Mouse (Mus musculus) gastrocnemius, postnatal 10 days (tissue): Measurements from ENCODE around the gene Erfe. TPM values are rescaled to one million over a fixed set of nuclear protein-coding genes. Genes with fewer than 3 reads are reported as not detected.

Experiments used
- DNase-seq: peaks from one replicate; pipeline ENCODE4 v3.0.0; 2021; ENCODE audit warnings: mixed read lengths
- total RNA-seq, 2 experiments: library from RNA; stranded (reverse); gene quantifications; 2 replicates each; pipeline ENCODE4 v1.2.3; 2021

Erfe gene
- total RNA-seq, 2 experiments from 2014 or later, result 1.1 to 1.3 TPM

DNA sequence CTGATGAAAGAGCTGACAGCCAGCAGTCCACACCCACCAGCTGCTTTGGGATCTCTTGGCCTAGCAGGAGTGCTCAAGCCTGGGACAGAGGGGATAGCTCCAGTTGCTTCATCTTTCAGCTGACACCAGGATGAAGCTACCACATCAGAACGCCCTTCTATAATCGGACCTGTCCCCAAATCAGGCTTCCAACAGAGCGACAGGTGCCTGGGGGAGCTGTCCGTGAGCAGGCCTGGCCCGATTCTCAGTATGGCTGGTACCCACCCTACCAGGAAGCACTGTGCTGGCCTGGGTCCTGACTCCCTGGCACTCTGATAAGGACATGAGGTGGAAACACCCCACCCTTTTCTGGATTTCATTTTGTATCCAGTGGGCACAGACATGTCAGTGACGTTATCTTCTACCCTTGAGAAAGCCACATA is 7.2 kb downstream of the Erfe start:
- no peak for DNase-seq

DNA sequence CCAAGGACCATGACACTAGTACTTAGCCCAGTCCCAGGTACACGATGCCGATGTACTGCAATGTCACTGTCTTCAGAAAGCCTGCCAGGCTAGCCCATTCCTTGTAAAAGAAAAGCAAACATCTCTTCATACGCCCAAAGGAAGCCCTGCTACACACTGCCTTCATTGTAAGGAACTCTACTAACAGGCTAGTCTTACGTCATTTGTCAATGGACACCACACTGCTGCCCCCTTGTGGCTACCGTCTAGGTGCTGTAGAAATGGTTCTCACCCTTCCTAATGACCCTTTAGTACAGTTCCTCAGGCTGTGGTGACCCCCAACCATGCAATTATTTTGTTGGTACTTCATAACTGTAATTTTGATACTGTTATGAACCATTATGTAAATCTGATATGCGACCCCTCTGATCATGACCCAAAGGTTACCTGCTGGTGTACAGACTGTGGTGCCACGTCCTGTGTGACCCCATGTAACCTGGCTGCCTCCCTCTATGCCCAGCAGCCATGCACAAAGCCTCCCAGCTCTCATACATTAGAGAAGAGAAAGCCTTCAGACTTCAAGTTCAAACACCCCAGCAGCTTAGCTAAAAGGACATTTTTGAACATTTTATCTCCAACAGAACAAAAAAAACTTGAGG is 14.3 kb downstream of the Erfe start:
- DNase-seq, result peak; percentile 87

DNA sequence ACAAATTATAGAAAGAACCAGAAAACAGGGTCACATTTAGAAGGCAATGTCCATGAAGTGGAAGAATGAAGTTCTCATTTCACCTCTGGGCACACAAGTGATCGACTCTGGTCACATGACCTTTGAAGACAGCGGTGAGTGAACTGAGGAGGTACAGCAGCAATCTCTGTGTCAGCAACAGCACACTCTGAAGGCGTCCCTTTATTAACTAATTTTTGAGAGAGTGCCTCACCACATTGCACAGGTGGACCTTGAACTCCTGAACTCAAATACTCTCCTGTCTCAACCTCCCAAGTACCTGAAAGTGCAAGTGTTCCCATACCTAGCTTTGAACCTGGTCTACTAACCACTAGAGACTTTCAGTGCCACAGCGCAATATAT is 14.9 kb downstream of the Erfe start:
- DNase-seq, result no peak

DNA sequence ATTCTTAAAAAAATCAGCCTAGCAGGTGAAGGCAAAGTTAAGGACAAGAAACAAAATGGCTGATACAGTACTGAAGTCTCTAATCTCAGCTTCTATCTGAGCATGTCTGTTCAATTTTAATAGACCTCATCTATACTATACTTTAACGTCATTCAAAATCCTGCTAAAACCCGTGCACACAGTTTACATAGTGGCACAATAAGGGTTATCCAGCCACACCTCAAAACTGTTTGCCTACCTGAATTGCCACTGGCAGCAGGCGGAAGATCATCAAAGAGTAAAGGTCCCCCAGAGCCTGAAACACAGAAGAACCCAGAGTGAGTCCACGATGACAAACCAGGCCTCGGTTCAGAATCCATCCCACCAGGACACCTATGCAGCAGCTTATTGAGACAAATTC is 24.1 kb downstream of the Erfe start:
- DNase-seq, result no peak

DNA sequence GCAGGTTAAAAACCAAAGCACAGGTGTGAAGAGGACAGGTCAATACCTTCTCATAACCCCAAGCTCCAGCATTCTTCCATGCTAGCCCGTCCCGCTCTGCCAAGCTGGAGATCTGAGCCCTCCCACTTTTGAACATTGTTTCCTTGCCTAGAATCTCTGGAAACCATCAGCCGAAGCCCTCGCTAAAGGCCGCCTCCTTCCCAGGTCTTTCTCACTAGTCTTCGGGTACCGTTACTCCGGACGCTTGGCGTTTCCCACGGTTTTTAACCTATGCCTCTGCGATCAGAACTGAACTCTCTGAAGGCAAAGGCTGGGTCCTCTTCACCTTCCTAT is 31.7 kb downstream of the Erfe start:
- no peak for DNase-seq

DNA sequence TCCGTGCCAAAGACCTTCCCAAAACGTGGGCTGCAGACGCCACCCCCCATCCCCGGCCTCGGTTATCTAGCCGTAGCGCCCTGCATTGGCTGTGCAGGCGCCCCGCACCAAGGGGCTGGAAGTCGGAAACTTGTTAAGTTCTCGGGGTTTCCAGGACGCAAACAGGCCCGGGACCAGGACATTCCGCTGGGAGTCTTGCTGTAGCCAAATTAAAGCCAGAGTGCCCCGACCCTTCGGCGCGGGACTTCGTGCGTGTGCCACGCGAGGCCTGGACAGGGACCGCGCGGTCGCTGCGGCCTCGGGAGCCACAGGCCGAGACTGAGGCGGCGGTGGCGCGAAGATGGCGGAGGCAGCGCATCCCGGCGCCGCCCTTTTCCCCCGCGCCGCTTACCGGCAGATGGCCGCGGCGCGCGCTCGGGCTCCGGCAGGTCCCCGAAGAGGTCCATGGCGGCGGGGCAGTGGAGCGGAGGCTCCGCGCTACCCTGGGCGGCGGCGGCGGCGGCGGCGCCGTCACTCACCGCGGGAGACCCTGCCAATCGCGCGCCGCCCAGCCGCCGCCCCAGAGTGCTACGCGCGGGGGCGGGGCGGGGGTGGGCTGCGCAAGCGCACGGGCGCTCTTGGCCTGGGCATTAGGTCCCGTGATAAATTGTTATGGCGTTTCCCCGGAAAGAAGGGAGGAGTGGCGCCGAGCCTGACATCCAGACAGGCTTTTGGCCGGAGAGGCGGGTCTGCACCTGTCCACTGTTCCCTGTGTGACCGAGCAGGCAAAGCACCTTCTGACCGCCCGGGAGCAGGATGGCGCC is 32.2 kb downstream of the Erfe start, which contains the start of gene Ilkap:
TSS of gene Ilkap (minus strand) at position 556 of the 803 bp plus-strand sequence.
- peak; percentile 85 for DNase-seq

DNA sequence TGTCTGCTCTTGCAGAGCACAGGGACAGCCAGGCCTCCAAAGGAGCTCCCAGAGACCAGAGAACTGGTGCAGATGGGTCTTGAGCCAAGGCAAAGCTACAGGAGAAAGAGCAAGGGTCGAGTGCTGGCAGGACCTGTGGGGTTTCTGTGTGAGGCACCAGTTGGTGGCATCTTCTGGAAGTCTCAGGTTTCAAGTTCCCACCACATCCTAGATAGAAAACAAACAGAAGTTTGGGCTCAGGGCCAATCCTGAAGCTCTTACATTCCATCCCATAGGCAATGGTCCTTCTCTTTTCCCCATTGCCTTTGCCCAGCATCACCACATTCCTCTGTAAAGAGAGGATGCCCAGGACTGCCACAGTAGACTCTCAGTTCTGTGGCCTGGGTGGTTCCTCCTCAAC is 38.7 kb downstream of the Erfe start:
- no peak for DNase-seq

DNA sequence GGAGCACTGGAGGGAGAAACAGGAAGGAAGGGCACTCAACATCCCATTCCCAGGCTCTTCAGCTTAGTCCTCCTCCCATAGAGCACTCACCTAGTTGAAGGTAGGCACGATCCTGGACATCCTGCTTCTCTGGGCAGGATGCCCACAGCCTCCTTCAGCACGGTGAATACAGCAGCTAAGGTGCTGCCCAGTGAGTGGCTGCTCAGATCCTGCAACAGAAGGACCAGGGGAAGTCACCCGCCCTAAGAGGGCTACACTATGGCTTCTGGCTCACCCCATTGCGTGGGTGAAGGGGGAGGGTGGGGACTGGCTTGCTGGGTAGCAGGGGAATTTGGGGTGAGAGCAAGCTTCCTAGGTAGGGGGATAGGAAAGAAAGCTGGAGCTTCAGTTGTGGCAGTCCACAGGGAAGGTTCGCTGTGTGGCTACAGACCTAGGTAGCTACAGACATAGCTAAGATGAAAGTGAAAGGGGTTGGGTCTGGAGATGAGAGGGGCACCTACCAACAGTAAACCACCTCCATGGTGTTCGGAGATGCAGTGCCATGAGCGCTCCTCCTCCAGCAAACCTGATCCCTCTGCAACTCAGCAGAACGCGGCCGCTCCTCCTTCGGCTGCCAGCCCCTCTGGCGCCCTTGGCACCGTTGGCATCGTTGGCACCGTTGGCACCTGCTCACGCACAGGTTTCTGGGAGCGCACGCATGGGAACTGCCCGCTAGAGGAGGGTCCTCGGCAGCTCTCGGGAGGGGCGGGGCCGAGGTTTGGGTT is 39.4 kb downstream of the Erfe start:
- peak; percentile 60 for DNase-seq

DNA sequence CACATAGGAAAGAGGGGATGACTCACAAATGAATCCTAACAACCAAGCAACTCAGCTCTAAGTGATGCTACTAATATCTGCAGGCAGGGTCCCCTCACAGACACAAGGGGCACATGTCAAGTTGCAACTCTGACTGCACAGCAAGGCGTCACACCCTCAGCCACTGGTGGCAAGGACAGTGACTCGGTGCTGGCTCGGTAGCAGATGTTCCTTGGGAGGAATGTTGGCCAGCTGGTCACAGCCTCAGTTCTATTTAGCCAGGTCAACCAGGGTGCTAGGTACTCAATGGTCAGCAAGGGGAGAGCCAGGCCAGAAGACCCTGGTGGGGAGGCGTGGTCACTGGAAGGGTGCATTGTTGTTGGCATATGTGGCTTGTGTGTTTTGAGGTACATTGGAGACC is 41.6 kb downstream of the Erfe start:
- no peak for DNase-seq

DNA sequence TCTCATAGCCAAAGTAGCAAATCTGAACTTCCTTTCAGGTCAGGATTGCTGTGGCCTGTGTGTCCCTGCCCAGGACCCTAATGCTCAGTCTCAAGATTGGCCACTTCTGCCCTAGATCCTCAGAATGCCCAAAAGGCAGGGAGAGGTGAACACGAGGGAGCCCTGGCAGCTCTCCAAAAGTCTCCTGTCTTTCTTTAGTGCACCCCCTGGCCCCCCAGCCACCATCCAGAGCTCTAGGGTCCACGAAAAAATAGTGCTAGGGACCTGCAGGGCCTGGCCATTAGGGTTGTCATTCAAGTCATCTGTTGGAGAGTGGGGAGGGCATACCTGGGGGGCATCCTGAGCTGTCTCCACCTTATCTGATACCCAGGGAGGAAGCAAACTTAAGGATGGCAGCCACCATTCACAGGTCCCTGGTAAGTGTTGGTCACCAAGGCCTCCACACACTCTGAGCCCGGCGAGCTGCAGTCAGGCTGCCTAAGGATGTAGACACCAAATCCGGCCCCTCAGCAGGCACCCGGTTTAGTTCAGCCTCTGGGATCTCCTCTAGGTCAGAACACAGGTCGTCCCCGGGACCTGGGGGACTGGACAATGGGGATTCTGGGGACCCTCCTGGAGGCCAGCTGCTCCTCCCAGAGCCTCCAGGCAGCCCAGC is 45.5 kb downstream of the Erfe start:
- DNase-seq, result no peak

DNA sequence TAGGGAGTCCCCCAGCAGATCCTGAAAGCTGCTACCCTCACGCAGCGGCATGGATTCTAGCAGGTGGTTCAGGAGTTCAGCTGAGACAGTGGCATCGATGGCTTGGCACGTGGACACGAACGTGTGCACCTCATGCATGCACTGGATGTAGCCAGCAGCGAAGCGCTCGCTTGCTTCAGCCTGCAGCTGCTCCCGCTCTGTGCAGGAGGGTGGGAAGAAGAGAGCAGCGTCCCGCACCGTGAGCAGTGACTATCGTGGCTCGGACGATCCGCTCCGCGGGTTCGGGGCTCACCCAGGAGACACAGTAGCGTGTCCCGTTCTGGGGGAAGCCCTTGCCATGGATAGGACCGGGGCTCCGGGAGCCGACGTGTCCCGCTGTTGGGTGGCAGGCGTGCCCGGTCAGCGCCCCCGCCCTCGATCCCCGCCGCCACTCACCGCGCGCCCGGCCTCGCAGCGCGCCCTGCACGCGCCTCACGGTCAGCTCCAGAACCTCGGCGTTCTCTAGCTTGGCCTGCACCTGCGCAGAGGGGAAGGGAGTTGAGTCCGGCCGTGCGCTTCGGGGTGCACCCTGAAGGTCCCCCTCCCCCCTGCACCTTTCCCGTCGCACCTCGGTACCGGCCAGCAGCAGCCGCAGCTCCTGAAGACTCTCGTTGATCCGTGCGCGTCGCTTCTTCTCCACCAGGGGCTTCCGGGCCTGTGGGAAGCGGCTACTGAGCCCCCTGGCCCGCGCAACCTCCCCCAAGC is 46.2 kb downstream of the Erfe start:
- peak; percentile 41 for DNase-seq

DNA sequence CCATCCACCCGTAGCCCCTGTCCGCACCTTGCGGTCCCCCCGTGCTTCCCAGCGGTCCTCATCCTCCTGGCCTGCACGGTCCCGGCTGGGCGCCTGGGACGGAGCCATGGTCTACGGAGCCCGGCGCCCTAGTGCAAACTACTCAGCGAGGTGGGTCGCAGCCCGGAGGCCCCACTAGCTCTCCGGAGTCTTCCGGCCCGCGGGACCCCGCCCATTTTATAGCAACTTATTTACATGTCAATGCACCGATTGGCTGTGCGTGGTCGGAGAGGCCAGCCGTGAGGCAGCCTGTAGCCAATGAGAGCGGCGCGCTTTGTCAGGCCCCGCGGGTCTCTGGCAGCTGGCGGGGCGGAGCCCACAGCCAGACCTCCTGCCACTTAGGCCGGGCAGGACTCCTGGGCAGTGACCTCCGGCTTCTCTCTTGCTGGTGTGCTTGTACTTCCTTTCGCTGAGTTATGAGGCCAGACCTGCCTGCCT is 46.8 kb downstream of the Erfe start:
- DNase-seq, result peak; percentile 89

DNA sequence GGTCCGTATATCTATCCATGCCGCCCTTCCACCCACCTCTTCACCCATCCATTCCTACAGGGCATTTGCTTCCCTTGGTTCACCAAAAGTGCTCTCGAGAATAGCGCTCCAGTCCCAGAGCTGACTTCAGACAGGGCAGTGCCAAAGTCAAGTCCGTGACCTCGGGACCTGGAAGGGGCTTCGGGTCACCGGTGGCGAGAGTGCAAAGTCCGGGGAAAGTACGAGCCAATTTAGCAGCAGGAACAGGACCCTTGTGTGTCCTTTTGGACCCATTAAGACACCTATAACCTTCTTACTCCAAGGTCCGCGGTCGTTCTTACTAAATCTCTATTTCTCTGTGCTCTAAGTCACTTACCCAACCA is 47.3 kb downstream of the Erfe start:
- DNase-seq, result no peak

DNA sequence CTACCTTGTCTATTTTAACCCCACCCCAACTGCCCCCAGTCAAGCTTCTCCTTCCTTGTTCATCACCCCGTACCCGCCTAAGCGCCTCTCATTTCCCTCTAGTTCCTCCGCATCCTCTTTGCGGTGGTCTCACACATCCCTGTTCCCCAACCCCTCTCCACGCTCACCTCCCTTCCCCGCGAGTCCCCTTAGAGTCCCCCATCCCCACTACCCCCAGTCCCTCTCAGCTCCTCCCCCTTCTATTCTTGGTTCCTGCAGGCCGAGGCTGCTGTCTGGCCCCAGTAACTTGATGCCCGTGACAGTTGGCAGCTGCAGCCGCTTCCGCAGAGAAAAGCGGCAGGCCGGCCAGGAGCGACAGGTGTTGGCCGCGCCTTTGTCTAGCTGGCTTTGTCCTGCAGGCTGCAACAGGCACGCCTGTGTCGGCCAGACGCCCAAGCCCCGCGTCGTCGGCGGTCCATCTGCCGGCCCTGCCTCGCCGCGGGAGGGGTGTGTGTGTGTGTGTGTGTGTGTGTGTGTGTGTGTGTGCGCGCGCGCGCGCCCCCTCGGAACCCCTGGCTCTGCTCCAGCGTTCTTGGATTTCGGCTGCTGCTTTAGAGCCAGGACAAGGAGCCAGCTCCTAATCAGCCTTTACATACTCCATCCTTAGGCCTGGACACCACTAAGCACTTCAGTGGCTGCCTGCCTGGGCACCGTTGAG is 47.8 kb downstream of the Erfe start, which contains the start of gene Hes6:
TSS of gene Hes6 (minus strand) at position 141 of the 697 bp plus-strand sequence.
- DNase-seq, result peak; percentile 88

DNA sequence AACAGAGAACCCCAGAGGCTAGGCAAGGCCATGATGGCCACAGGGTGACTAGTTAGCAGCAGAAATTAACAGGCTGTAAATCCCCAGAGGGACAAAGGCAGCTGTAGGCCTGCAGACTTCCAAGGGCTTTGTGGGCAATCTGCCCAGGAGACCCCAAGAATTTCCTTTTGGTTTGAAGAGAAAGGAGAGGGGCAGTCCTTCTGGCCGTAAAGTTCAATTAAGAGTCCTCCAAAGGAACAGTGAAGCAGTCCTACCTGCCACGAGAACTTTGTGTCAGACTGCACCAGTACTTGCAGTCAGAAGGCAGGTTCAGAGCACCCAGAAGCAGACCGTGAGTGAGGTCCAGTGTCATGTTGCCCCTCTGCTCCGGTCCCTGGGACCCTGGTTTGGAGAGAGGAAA is 48.7 kb downstream of the Erfe start:
- no peak for DNase-seq

DNA sequence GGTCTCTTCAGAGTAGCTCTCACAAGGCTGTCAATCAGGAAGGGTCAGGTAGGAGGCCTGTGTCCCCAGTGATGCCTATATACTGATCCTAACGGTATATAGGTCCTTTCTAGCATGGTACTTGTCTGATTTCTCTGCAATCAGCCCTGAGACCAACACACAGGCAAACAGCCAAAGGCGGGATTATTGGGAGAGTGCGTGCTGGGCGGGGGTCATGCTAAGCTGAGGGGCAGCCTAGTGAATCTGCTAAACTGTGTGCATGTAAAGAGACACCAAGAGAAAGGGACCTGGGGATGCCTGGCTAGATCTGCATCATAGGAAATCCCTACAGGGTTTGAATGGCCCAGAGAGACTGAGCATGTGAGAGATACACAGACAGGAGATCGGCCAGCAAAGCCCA is 49.1 kb downstream of the Erfe start:
- DNase-seq, result no peak

DNA sequence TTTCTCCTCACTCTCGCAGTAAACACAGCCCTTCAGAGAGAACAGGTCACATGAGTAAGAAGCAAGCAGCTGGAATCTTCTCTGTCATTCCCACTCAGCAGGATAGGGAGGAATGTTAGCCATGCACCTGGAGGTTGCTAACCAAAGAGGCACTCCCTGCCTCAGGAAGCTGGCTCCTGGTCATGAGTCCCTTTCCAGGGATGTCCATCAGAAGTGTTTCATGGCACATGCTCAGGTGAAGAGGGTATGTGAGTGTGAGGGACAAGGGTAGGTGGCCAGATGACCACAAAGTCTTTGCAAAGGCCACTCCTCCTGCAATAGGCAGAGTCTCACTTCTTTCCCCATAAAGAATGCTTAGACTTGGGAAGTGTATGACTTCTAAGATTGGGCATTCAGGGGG is 51.8 kb downstream of the Erfe start:
- DNase-seq, result no peak

DNA sequence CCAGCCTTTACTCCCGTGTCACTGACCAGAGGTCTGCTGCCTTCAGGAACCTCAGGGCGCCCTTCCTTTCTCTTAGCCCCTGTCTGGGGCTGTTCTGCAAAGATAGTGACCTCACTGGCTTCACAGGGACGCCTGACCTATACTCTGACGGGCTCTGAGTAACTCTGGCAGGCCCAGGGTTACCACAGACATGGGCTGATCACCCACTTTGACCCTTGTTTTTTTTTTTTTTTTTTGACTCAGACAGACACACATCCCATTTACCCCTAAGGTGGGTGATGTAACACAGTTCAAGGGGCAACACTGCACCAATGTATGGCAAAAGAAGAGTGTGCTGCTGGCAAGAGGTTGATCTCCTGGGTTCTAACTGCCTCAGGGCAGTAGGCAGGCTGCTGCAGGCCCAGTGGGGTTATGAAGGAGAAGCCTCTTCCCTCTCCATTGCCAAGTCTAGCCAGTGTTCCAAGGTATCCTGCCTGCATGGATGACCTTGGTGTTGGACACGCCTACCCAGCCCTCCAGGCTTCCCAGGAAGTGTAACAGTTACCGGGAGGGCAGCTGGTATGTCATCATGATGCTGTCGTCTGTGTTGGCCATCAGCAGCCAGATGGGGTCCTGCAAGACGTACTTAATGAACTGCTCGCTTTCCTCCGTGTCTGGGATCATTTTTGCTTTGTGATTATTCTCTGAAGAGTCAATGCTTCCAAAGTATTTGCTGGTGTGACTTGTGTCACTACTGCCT is 53.8 kb downstream of the Erfe start:
- DNase-seq, result no peak

DNA sequence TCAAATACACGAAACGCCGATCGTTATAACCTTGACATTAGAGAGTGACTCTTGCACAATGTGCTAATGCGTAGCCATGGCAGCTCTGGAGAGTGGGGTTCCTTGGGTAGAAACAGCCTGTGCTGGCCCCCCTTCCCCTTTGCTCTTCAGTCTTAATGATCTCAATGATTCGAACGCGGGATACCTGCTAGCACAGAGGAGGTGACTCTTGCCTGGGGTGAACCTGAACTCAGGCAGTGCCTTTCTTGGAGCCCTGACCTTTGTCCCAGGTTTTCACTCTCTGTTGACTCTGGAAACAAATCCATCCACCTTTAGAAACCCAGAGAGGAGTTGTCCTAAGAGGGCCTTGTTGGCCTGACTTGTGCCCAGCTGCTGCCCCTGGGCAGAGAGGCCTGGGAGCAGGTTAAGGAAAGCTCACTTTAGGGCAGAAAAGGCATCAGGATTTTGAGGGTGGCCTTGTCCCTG is 54.4 kb downstream of the Erfe start:
- DNase-seq, result no peak
